Mouse (Mus musculus): ENCODE measurements around the gene Ankrd2. TPM values are rescaled to one million over a fixed set of nuclear protein-coding genes. Genes with fewer than 3 reads are reported as not detected.

Gene Ankrd2
- total RNA-seq, 2 experiments from 2014 or later: 180 to 360 TPM

DNA sequence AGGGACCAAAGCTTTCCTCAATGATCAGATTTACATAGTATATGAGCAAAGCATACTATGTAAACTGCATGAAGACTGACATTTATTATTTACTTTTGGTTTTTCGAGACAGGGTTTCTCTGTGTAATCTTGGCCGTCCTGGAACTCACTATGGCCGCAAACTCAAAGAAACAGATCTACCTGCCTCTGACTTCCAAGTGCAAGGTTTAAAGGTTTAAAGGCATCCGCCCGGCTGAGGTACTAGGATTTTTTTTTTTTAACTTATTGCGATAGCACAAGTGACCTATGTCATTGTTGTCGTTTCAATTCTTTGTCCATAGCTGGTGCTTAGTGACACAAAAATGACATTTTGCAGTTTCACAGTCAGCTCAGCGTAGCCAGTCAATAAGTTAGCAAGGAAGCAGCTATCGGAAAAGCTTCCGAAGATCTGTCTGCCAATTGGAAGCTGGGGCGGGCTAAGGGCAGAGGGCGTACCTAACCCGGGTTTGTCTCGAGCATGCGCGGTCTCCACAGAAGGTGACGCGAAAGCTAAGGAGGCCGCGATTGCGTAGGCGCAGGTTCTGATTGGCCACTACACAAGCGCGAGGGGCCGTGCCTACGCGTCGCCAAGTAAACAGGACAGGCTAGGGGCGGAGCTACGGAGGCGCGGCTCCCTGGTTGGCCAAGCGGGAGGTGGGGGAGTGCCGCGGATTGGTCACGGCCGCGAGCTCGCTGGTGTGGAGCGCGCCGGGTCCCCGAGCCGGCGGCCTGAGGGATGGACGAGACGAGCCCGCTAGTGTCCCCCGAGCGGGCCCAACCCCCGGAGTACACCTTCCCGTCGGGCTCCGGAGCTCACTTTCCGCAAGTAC lies 54.2 kb downstream of the Ankrd2 start, which contains the start of gene Pi4k2a:
Gene Pi4k2a, plus strand, starts transcription at position 723 of the 848 bp plus-strand sequence.
- DNase-seq (ENCODE audit: low spot score): peak; percentile 99

- DNase-seq (ENCODE audit: low spot score): peak; percentile 19
Observed at GRCm38 (mm10) chr19:42090637-42091141, 54.9 kb downstream of the Ankrd2 start.

Other genes with a start within 250 kb of the Ankrd2 start
- gene Arhgap19, start 234.0 kb upstream of the Ankrd2 start, total RNA-seq (2021): 1 to 10 TPM; 8.0 to 8.1 TPM
- gene Frat1, start 206.0 kb upstream of the Ankrd2 start, total RNA-seq (2021): 1 to 10 TPM; 3.5 to 6.2 TPM
- gene Frat2, start 187.9 kb upstream of the Ankrd2 start, total RNA-seq (2021): 10 to 100 TPM in 1 of 2 experiments, 1 to 10 TPM in 1; 6.6 to 12.4 TPM
- gene Rrp12, start 139.8 kb upstream of the Ankrd2 start, total RNA-seq (2021): 10 to 100 TPM; 31.0 to 31.2 TPM
- 10 to 100 TPM; 15.0 to 26.3 TPM for gene Pgam1, start 124.1 kb upstream of the Ankrd2 start, total RNA-seq (2021)
- 10 to 100 TPM; 19.9 to 20.1 TPM for gene Exosc1, start 102.6 kb upstream of the Ankrd2 start, total RNA-seq (2021)
- gene Zdhhc16, start 102.5 kb upstream of the Ankrd2 start, total RNA-seq (2021): 10 to 100 TPM; 17.4 to 20.2 TPM
- 1 to 10 TPM; 8.7 to 9.7 TPM for gene Mms19, start 54.8 kb upstream of the Ankrd2 start, total RNA-seq (2021)
- gene Ubtd1, start 54.2 kb upstream of the Ankrd2 start, total RNA-seq (2021): 10 to 100 TPM; 15.5 to 17.3 TPM
- 1 to 10 TPM; 2.8 to 4.2 TPM for gene Hoga1, start 9.6 kb downstream of the Ankrd2 start, total RNA-seq (2021)
- under 1 TPM; 0.48 to 0.85 TPM for gene 4933411K16Rik, start 16.2 kb downstream of the Ankrd2 start, total RNA-seq (2021)
- gene Morn4, start 50.4 kb downstream of the Ankrd2 start, total RNA-seq (2021): 1 to 10 TPM; 4.0 to 4.5 TPM
- 10 to 100 TPM; 13.0 to 13.7 TPM for gene Pi4k2a, start 54.5 kb downstream of the Ankrd2 start, total RNA-seq (2021)
- gene Avpi1, start 93.1 kb downstream of the Ankrd2 start, total RNA-seq (2021): 10 to 100 TPM in 1 of 2 experiments, 1 to 10 TPM in 1; 9.1 to 10.4 TPM
- 1 to 10 TPM; 5.3 to 6.9 TPM for gene Marveld1, start 111.4 kb downstream of the Ankrd2 start, total RNA-seq (2021)
- 10 to 100 TPM; 11.6 to 12.9 TPM for gene Zfyve27, start 128.0 kb downstream of the Ankrd2 start, total RNA-seq (2021)
- 1 to 10 TPM; 3.0 to 9.3 TPM for gene Sfrp5, start 166.3 kb downstream of the Ankrd2 start, total RNA-seq (2021)
- gene Golga7b, start 211.6 kb downstream of the Ankrd2 start, total RNA-seq (2021): 1 to 10 TPM; 2.9 to 3.7 TPM